Mouse (Mus musculus) heart, embryonic 13.5 days (tissue): Measurements from ENCODE around the gene Prr5l. TPM values are rescaled to one million over a fixed set of nuclear protein-coding genes. Genes with fewer than 3 reads are reported as not detected.

Source experiments
- ATAC-seq: fragments of 200-750 bp; cut with Nextera tagmentation; 2 replicates; pipeline ENCODE4 v1.8.0; 2017; ENCODE audit warnings: moderate TSS enrichment; ENCODE audit not compliant: insufficient number of reproducible peaks, low FRiP score, low TSS enrichment; ENCODE audit errors: extremely low read depth
- H3K27ac ChIP-seq: fragments of 300-500 bp; sonication (generic); replicated peaks from 2 replicates; pipeline ENCODE4 v1.5.1; 2015; ENCODE audit warnings: moderate library complexity, mild to moderate bottlenecking, inconsistent platforms
- H3K27me3 ChIP-seq: fragments of 300-500 bp; sonication (generic); replicated peaks from 2 replicates; pipeline ENCODE4 v1.6.1; 2015; ENCODE audit warnings: mild to moderate bottlenecking, inconsistent platforms
- H3K36me3 ChIP-seq: fragments of 300-500 bp; sonication (generic); 2 replicates; pipeline ENCODE4 v1.6.1; 2015; ENCODE audit warnings: mild to moderate bottlenecking, inconsistent platforms
- H3K4me1 ChIP-seq: fragments of 300-500 bp; sonication (generic); 2 replicates; pipeline ENCODE4 v1.6.1; 2015; ENCODE audit warnings: inconsistent platforms
- H3K4me2 ChIP-seq: fragments of 300-500 bp; sonication (generic); 2 replicates; pipeline ENCODE4 v1.6.1; 2015; ENCODE audit warnings: inconsistent platforms, mild to moderate bottlenecking, moderate library complexity
- H3K4me3 ChIP-seq: fragments of 300-500 bp; sonication (generic); 2 replicates; pipeline ENCODE4 v1.5.1; 2015; ENCODE audit warnings: moderate library complexity, mild to moderate bottlenecking, inconsistent platforms
- H3K9ac ChIP-seq: fragments of 300-500 bp; sonication (generic); 2 replicates; pipeline ENCODE4 v1.6.1; 2015; ENCODE audit warnings: inconsistent platforms, mild to moderate bottlenecking, moderate library complexity
- H3K9me3 ChIP-seq: fragments of 300-500 bp; sonication (generic); 2 replicates; pipeline ENCODE4 v1.6.1; 2016; ENCODE audit warnings: inconsistent platforms
- WGBS: fragments of 180-500 bp; shearing (Covaris S2); methylation state at CpG from one replicate; pipeline ENCODE4 v1.1.7; 2015; ENCODE audit warnings: mixed read lengths; 5-methylcytosine and 5-hydroxymethylcytosine counted together
- polyA plus RNA-seq: library from polyadenylated mRNA; unstranded; fragments of >200 nt; fragmentation: Nextera tagmentation; extraction: Ambion mirVana; gene quantifications from 2 replicates; pipeline ENCODE4 v1.2.1, GENCODE M21; 2015

Gene Prr5l
- polyA plus RNA-seq, 1 experiment from 2014 or later: 8.9 TPM

DNA sequence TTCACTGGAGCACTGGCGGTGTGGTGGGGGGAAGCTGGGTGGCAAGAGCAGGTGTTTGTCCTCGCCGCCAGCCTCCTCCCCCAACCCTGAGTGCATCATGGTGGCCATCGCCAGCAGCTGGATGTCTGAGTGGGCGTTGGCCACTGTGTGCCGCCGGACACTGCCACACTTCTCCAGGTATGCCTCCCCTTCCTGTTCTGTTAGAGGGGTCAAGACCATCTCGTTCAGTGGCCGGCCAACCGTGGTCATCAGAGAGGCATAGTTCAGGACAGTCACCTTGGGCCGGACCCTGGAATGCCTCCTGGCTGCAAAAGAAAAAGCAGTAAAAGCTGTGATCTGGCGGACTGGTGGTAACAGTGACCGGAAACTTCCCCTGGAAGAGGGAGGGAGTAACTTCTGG is 165.7 kb downstream of the Prr5l start:
- no peak for ATAC-seq
- H3K4me3 ChIP-seq: no peak overlapping the region
- H3K4me1 ChIP-seq: peaks cover 11% of the 10 kb centered on the region
- no peak overlapping the region for H3K4me2 ChIP-seq
- no peak overlapping the region for H3K9ac ChIP-seq
- no peaks in the 10 kb centered on the region for H3K27me3 ChIP-seq
- H3K36me3 ChIP-seq: peaks cover 22% of the 10 kb centered on the region
- WGBS: 87% methylated on average over 13 of the region's 13 CpGs
- no peaks in the 10 kb centered on the region for H3K9me3 ChIP-seq
- no peak overlapping the region for H3K27ac ChIP-seq

DNA sequence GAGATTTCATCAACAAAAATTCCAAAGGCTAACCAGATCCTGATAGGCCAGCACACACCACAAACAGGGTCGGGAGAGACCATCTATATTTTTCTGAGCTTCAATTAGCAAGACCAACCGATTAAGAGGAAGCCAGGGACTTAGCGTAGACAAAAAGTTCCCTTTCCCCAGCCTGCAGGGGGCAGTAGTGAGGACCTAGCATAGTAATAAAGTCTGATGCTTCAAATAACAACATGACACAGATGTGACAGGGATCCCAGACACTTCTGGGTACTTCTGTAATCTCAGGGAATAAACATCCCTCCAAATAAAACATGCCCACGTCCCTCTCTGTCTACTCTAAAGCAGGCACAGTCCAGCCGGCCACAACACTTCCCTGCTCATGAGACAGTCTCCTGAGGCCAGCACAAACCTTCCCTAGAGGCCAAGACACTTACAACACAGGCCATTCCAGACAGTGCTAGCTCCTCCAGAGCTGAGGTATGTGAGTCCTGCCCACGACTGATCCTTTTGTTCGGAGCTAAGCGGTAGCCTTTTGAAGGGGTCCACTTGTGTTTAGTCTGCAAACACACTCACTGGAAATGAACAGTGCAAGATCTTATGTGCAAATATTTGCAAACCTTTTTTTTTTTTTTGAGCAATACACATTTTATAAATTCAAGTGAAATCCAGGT is 167.0 kb downstream of the Prr5l start:
- Histone ChIP-seq H3K4me2 (no peak overlapping the region), H3K4me1 (peaks cover 15% of the 10 kb centered on the region), H3K27me3 (no peaks in the 10 kb centered on the region), H3K36me3 (peaks cover 22% of the 10 kb centered on the region), H3K9me3 (no peaks in the 10 kb centered on the region), H3K4me3 (no peak overlapping the region), H3K9ac (no peak overlapping the region), H3K27ac (no peak overlapping the region)
- 62% methylated on average over 8 of the region's 8 CpGs for WGBS
- no peak for ATAC-seq

DNA sequence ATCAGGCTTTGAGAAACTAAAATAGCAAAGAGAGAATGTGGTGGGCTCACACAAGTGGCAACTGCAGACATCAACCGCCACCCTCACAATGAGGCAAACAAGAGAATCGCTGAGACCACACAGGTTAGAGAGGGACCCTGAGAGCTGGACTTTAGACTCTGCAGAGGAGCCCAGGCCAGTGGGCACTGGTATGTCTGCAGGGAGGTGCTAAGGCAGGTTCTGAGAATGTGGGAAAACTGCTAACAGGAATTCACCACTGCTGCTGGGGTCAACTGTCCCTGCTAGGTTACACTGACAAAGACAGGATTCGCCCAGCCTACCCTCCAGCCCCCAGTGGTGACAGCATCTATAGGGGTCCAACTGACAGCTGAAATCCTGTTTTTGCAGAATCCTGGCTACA is 171.2 kb downstream of the Prr5l start:
- H3K9me3 ChIP-seq: no peaks in the 10 kb centered on the region
- no peak for ATAC-seq
- H3K4me2 ChIP-seq: no peak overlapping the region
- 59% methylated on average over 3 of the region's 3 CpGs for WGBS
- H3K27ac ChIP-seq: 0 out of 2 replicates have a peak overlapping the region, but pooled peaks have one; percentile 5
- no peak overlapping the region for H3K4me3 ChIP-seq
- no peak overlapping the region for H3K9ac ChIP-seq
- 0 out of 2 replicates have a peak, but pooled peaks cover 6% of the 10 kb centered on the region for H3K27me3 ChIP-seq
- H3K36me3 ChIP-seq: peaks cover 9% of the 10 kb centered on the region
- H3K4me1 ChIP-seq: peaks cover 19% of the 10 kb centered on the region

DNA sequence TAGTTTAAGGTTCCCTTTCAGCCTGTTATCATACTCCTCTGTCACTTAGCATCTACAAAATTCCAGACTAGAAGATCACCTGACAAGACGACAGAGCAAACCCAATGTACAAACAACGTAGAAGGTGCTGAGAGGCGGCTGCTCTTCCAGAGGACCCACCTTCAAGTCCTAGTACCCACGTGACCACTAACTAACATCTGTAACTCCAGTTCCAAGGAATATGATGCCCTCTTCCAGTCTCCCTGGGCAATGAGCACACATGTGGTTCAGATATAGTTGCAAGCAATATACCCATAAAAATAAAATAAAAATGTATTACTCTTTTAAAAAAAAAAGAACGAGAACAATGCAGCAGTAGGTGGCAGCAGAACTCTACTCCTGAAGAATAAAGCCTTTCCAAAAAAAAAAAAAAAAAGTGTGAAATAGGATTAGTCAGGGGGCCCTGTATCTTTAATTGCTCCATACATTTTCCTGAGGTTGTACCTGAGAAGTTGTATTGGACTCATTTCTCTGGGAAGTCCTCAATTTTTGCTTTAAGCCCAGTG is 176.8 kb downstream of the Prr5l start:
- Histone ChIP-seq H3K27me3 (0 out of 2 replicates have a peak, but pooled peaks cover 6% of the 10 kb centered on the region), H3K9me3 (no peaks in the 10 kb centered on the region), H3K4me3 (no peak overlapping the region), H3K27ac (no peak overlapping the region), H3K36me3 (no peaks in the 10 kb centered on the region), H3K9ac (no peak overlapping the region), H3K4me1 (0 out of 2 replicates have a peak, but pooled peaks cover 6% of the 10 kb centered on the region), H3K4me2 (no peak overlapping the region)
- no peak for ATAC-seq
- 45% methylated on average over 5 of the region's 5 CpGs for WGBS

DNA sequence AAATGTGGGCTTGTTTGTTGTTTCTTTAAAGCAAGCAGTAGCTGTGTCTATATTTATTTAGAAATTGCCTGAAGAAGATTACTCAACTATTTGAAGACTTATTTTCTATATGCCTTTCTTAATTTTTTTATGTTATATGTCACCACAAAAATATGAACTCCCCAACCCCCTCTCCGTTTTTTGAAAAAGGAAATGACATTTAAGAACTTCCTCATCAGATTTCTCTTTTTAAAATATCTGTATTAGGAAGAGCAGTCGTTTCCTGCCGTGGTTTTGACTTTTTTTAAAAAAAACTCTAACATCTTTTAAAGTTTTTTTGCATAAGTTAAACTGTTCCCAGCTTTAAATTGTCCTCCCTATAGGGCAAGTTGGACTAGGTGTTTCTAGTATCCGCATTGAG is 183.5 kb downstream of the Prr5l start:
- no peaks in the 10 kb centered on the region for H3K27me3 ChIP-seq
- peaks cover 50% of the 10 kb centered on the region for H3K36me3 ChIP-seq
- no peak overlapping the region for H3K4me3 ChIP-seq
- 83% methylated on average over 4 of the region's 4 CpGs for WGBS
- H3K4me1 ChIP-seq: no peaks in the 10 kb centered on the region
- H3K4me2 ChIP-seq: no peak overlapping the region
- no peak for ATAC-seq
- H3K27ac ChIP-seq: no peak overlapping the region
- H3K9me3 ChIP-seq: no peaks in the 10 kb centered on the region
- H3K9ac ChIP-seq: no peak overlapping the region

DNA sequence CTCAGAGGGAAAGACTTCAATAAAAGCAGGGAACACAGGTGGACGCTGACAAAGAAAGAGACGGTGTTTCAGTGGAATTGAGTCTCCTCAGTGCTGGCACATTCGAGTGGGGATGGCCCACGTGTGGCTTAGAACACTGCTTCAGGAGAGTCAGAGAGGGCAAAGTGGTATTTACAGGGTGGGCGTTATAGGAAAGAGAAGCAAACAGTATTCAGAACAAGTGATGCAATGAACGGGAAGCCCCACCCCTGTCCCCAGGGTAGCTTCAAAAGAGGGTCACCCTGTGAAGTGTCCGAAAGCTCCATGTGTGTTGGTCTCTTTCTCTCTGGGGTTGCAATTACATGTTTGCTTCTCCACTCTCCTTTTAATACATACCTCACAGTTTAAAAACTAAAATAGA is 187.2 kb downstream of the Prr5l start:
- Histone ChIP-seq H3K4me3 (no peak overlapping the region), H3K4me2 (no peak overlapping the region), H3K4me1 (no peaks in the 10 kb centered on the region), H3K36me3 (peaks cover 80% of the 10 kb centered on the region), H3K9ac (no peak overlapping the region), H3K27ac (no peak overlapping the region), H3K9me3 (no peaks in the 10 kb centered on the region), H3K27me3 (no peaks in the 10 kb centered on the region)
- WGBS: 85% methylated on average over 7 of the region's 7 CpGs
- ATAC-seq: no peak

DNA sequence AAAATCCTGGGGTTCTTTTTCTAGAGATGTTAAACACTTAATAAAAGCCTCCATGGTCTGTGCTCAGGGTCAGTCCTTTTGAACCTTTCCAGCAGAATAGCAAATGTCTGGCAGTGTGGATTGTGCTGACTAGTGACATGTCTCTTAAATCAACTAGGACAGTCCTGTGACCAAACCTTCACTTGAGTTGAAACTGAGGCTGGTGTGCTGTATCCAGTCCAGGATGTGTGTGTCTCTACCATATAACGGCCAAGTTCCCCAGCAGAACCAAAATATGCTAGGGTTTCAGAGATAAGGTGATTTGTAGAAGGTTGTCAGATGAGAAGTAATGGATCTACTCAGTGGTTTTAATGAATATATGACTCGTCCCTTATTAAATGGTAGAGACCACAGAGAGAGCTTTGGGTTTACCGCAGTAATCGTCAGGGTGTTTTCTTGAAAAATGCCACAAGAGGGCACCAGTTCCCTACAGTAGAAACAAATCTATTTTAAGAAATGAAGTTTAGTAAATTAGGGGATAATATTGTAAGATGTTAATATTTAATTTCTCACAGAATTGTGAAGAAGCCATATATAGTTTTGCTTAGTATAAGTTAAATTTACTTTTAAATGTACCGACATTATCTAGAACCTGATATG is 189.1 kb downstream of the Prr5l start:
- Histone ChIP-seq H3K4me3 (no peak overlapping the region), H3K27me3 (no peaks in the 10 kb centered on the region), H3K4me2 (no peak overlapping the region), H3K4me1 (no peaks in the 10 kb centered on the region), H3K9ac (no peak overlapping the region), H3K9me3 (no peaks in the 10 kb centered on the region), H3K36me3 (peaks cover 80% of the 10 kb centered on the region), H3K27ac (no peak overlapping the region)
- ATAC-seq: no peak
- 61% methylated on average over 5 of the region's 5 CpGs for WGBS

DNA sequence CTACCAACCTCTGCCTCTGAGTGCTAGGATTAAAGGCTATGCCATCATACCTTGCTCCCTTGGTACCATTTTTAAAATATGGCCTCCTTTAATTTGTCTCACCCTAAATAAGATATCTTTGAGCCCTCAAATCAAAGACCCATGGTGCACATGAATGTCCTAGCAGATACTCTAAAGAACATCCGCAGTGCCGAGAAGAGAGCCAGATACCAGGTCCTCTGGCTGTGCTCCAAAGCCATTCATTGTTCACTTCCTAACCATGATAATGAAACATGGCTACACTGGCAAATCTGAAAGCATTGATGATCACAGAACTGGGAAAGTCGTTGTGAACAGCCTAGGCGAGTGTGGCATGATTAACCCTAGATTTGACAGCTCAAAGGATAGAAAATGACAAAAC is 189.8 kb downstream of the Prr5l start:
- H3K9ac ChIP-seq: no peak overlapping the region
- 47% methylated on average over 4 of the region's 4 CpGs for WGBS
- no peak overlapping the region for H3K27ac ChIP-seq
- no peak overlapping the region for H3K4me3 ChIP-seq
- ATAC-seq: no peak
- peaks cover 79% of the 10 kb centered on the region for H3K36me3 ChIP-seq
- H3K9me3 ChIP-seq: no peaks in the 10 kb centered on the region
- no peak overlapping the region for H3K4me2 ChIP-seq
- no peaks in the 10 kb centered on the region for H3K27me3 ChIP-seq
- H3K4me1 ChIP-seq: no peaks in the 10 kb centered on the region

DNA sequence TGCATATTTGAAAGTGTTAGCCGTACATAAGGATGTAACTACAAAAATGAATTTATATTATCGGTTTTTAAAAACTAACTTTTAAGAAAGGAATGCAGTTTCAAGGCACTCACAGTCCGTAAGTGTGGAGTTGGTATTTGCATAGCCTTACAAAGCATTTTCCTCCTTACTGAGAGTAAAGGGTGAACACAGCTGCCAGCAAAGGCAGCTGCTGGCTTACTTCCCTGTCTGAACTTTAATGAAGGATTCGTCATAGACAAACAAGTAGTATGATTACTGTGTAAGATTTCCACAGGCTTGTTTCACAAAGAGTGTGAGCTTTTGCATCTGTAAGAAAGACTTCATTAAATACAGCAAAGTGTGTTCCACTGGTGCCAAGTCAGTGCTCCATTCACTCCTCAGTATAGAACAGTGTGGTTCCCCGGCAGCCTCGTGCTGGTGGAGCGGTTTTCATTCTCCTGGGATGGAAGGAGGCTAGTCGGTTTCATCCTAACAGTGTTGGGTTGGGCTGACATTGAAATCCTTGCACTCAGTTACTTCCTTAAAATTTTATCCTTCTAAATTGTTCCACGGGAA is 192.5 kb downstream of the Prr5l start:
- Histone ChIP-seq H3K27me3 (no peaks in the 10 kb centered on the region), H3K36me3 (peaks cover 84% of the 10 kb centered on the region), H3K4me3 (no peak overlapping the region), H3K9me3 (no peaks in the 10 kb centered on the region), H3K4me2 (no peak overlapping the region), H3K9ac (no peak overlapping the region), H3K4me1 (no peaks in the 10 kb centered on the region), H3K27ac (no peak overlapping the region)
- 88% methylated on average over 9 of the region's 9 CpGs for WGBS
- ATAC-seq: no peak

DNA sequence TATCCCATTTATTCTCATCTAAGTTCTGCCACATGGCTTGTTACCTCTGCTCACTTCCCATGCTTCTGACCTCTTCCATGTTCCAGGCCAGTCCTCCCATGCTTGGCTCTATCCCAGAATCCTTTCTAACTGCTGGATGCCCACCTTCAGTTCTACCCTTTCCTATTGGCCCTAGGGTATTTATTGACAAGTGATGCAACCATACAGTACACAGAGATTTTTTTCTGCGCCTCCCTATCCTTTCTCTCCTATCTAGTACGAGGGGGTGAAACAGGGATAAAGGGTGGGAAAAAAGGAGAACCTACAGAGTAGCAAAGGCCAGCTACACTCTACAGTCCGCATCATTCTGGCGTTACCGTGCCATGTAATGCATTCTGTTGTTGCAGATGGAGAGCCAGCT is 194.8 kb downstream of the Prr5l start:
- H3K4me1 ChIP-seq: no peaks in the 10 kb centered on the region
- H3K36me3 ChIP-seq: peaks cover 80% of the 10 kb centered on the region
- no peaks in the 10 kb centered on the region for H3K9me3 ChIP-seq
- no peak for ATAC-seq
- 91% methylated on average over 5 of the region's 5 CpGs for WGBS
- no peak overlapping the region for H3K4me3 ChIP-seq
- no peak overlapping the region for H3K4me2 ChIP-seq
- H3K27ac ChIP-seq: no peak overlapping the region
- H3K9ac ChIP-seq: no peak overlapping the region
- no peaks in the 10 kb centered on the region for H3K27me3 ChIP-seq

DNA sequence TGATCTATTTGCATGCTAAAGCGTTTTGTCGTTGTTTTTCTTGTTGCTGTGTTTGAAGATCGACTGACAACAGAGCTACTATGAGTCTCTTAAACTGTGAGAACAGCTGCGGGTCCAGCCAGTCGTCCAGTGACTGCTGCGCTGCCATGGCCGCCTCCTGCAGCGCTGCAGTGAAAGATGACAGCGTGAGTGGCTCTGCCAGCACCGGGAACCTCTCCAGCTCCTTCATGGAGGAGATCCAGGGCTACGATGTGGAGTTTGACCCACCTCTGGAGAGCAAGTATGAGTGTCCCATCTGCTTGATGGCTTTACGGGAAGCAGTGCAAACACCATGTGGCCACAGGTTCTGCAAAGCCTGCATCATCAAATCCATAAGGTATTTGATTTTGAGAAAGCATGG is 198.4 kb downstream of the Prr5l start:
- 90% methylated on average over 12 of the region's 12 CpGs for WGBS
- no peak for ATAC-seq
- H3K27me3 ChIP-seq: no peaks in the 10 kb centered on the region
- H3K4me2 ChIP-seq: no peak overlapping the region
- H3K4me3 ChIP-seq: no peak overlapping the region
- H3K27ac ChIP-seq: no peak overlapping the region
- no peaks in the 10 kb centered on the region for H3K9me3 ChIP-seq
- H3K4me1 ChIP-seq: peaks cover 3% of the 10 kb centered on the region
- H3K9ac ChIP-seq: no peak overlapping the region
- peaks cover 50% of the 10 kb centered on the region for H3K36me3 ChIP-seq
